ENCODE assay signal across 9 mouse cellular contexts in the genomic region with DNA sequence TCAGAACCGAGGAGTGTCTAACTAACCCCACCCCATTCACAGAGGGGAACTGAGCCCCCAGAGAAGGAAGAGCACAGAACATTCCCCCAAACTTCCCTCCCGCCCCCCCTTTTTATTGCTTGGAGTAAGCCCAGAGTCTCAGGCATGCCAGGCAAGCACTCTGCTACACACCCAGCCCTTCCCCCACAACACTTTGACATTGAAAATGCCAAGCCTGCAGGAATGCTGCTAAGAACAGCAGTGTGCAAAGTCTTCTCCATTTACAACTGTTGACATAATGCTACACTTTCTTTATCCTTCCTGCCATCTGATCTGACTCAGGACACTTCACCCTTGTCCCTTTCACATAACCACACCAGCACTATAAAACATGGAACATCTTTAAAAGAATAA. TPM values are rescaled to one million over a fixed set of nuclear protein-coding genes. Genes with fewer than 3 reads are reported as not detected.
DNase-seq lines count a peak whose midpoint lies in the region; ATAC-seq lines count a peak whose summit lies in the region.
"Had no signal": no experiment of that assay in that cellular context is flagged by ENCODE, and none has a peak within 500 bp of the region (broad histone marks: within the 10 kb centered on the region; RNA-seq: fewer than 3 reads in every experiment).

No protein-coding gene starts in this region.

- ATAC-seq in forebrain, embryonic 14.5 days, result peak; percentile 23; the same call in 1 of the 2 replicates
- no peak for ATAC-seq in midbrain, embryonic 11.5 days (ENCODE audit: low FRiP score)
- ATAC-seq in midbrain, embryonic 13.5 days, result no peak
- peak; percentile 61; the same call in 1 of the 2 replicates for ATAC-seq in stomach, embryonic 16.5 days (ENCODE audit: insufficient read depth, low FRiP score)

- H3K36me3 ChIP-seq in forebrain, embryonic 14.5 days (ENCODE audit: control insufficient read depth, insufficient read depth, low read length), result no peaks in the 10 kb centered on the region
- H3K36me3 ChIP-seq in forebrain, embryonic 10.5 days (replicated peaks), result no peaks in the 10 kb centered on the region
- H3K36me3 ChIP-seq in midbrain, embryonic 11.5 days (ENCODE audit: control insufficient read depth, insufficient read depth, low read length), result no peaks in the 10 kb centered on the region
- no peaks in the 10 kb centered on the region for H3K36me3 ChIP-seq in midbrain, embryonic 13.5 days
- no peaks in the 10 kb centered on the region for H3K36me3 ChIP-seq in stomach, embryonic 16.5 days (ENCODE audit: control insufficient read depth, insufficient read depth, low read length)

- H3K4me1 ChIP-seq in forebrain, embryonic 14.5 days (ENCODE audit: control insufficient read depth, insufficient read depth, low read length), result peaks cover 4% of the 10 kb centered on the region; the same call in 1 of the 2 replicates
- peaks cover 29% of the 10 kb centered on the region for H3K4me1 ChIP-seq in forebrain, embryonic 10.5 days
- peaks cover 3% of the 10 kb centered on the region; the same call in 1 of the 2 replicates for H3K4me1 ChIP-seq in midbrain, embryonic 11.5 days (ENCODE audit: control insufficient read depth, insufficient read depth, low read length)
- peaks cover 11% of the 10 kb centered on the region for H3K4me1 ChIP-seq in midbrain, embryonic 13.5 days (replicated peaks)
- peaks cover 21% of the 10 kb centered on the region for H3K4me1 ChIP-seq in stomach, embryonic 16.5 days (ENCODE audit: control insufficient read depth, insufficient read depth, low read length)

- H3K4me3 ChIP-seq in forebrain, embryonic 14.5 days (ENCODE audit: low read depth, low read length), result no peak overlapping the region
- no peak overlapping the region for H3K4me3 ChIP-seq in forebrain, embryonic 10.5 days
- H3K4me3 ChIP-seq in midbrain, embryonic 11.5 days (ENCODE audit: low read depth, low read length), result no peak overlapping the region
- H3K4me3 ChIP-seq in midbrain, embryonic 13.5 days (replicated peaks), result no peak overlapping the region
- 0 out of 2 replicates have a peak overlapping the region, but pooled peaks have one; percentile 3 for H3K4me3 ChIP-seq in stomach, embryonic 16.5 days (replicated peaks; ENCODE audit: low read length)

- no peak overlapping the region for H3K4me2 ChIP-seq in forebrain, embryonic 14.5 days (ENCODE audit: low read length)
- H3K4me2 ChIP-seq in midbrain, embryonic 11.5 days, result no peak overlapping the region
- no peak overlapping the region for H3K4me2 ChIP-seq in midbrain, embryonic 13.5 days (replicated peaks)
- H3K4me2 ChIP-seq in stomach, embryonic 16.5 days (ENCODE audit: low read depth, low read length), result peak overlapping the region; percentile 39

- no peaks in the 10 kb centered on the region for H3K9me3 ChIP-seq in forebrain, embryonic 14.5 days (replicated peaks; ENCODE audit: control insufficient read depth, low read length)
- no peaks in the 10 kb centered on the region for H3K9me3 ChIP-seq in forebrain, embryonic 10.5 days
- H3K9me3 ChIP-seq in midbrain, embryonic 11.5 days (ENCODE audit: control insufficient read depth, low read length), result no peaks in the 10 kb centered on the region
- H3K9me3 ChIP-seq in midbrain, embryonic 13.5 days, result no peaks in the 10 kb centered on the region
- H3K9me3 ChIP-seq in stomach, embryonic 16.5 days (replicated peaks; ENCODE audit: control insufficient read depth, low read length), result no peaks in the 10 kb centered on the region

- no peak for DNase-seq in forebrain, embryonic 14.5 days (ENCODE audit: low spot score)
- DNase-seq in forebrain, embryonic 10.5 days (ENCODE audit: extremely low spot score, low spot score), result no peak
- DNase-seq in midbrain, embryonic 11.5 days (ENCODE audit: low spot score, missing footprints), result peak; percentile 80
- peak; percentile 54 to 65 for DNase-seq in kidney, postnatal 4 days
- no peak for DNase-seq in B cell, adult 2 months
- DNase-seq in thymus, postnatal 10 days (ENCODE audit: low spot score in 2 of 2), result no peak
- DNase-seq: cerebellum, adult 2 months had no signal

- no peak overlapping the region for H3K27ac ChIP-seq in forebrain, embryonic 14.5 days (ENCODE audit: low read depth, low read length)
- no peak overlapping the region for H3K27ac ChIP-seq in forebrain, embryonic 10.5 days
- H3K27ac ChIP-seq in midbrain, embryonic 11.5 days (ENCODE audit: low read depth, low read length), result no peak overlapping the region
- no peak overlapping the region for H3K27ac ChIP-seq in midbrain, embryonic 13.5 days
- H3K27ac ChIP-seq in stomach, embryonic 16.5 days (ENCODE audit: low read length), result peak overlapping the region; percentile 89

- H3K9ac ChIP-seq in forebrain, embryonic 14.5 days (ENCODE audit: low read length), result no peak overlapping the region
- no peak overlapping the region for H3K9ac ChIP-seq in midbrain, embryonic 11.5 days (ENCODE audit: low read length)
- no peak overlapping the region for H3K9ac ChIP-seq in midbrain, embryonic 13.5 days (replicated peaks)
- H3K9ac ChIP-seq in stomach, embryonic 16.5 days (ENCODE audit: low read length), result peak overlapping the region; percentile 54

- 44% methylated on average over 2 of the region's 2 CpGs for WGBS in forebrain, embryonic 14.5 days
- WGBS in forebrain, embryonic 10.5 days, result 47% methylated on average over 2 of the region's 2 CpGs
- WGBS in midbrain, embryonic 11.5 days, result 43% methylated on average over 2 of the region's 2 CpGs
- WGBS in midbrain, embryonic 13.5 days, result 46% methylated on average over 2 of the region's 2 CpGs
- WGBS in stomach, embryonic 16.5 days, result 20% methylated on average over 2 of the region's 2 CpGs

- H3K27me3 ChIP-seq in forebrain, embryonic 14.5 days (replicated peaks; ENCODE audit: control insufficient read depth, insufficient read depth, low read length), result no peaks in the 10 kb centered on the region
- H3K27me3 ChIP-seq in forebrain, embryonic 10.5 days (ENCODE audit: poor library complexity, severe bottlenecking), result peaks cover 36% of the 10 kb centered on the region
- no peaks in the 10 kb centered on the region for H3K27me3 ChIP-seq in midbrain, embryonic 11.5 days (ENCODE audit: control insufficient read depth, insufficient read depth, low read length)
- H3K27me3 ChIP-seq in midbrain, embryonic 13.5 days, result peaks cover 20% of the 10 kb centered on the region
- H3K27me3 ChIP-seq in stomach, embryonic 16.5 days (ENCODE audit: control insufficient read depth, insufficient read depth, low read length), result no peaks in the 10 kb centered on the region

RNA-seq across cellular contexts. Expression of a gene that starts 4.3 kb away (rescaled TPM):
- polyA plus RNA-seq in forebrain, embryonic 14.5 days (2014; fragmentation: Nextera tagmentation; extraction: Ambion mirVana), result 1.1 and 1.3 TPM in 2 replicates
- not detected in 2 replicates for polyA plus RNA-seq in forebrain, embryonic 10.5 days (2016; fragmentation: Nextera tagmentation; extraction: Ambion mirVana)
- polyA plus RNA-seq in midbrain, embryonic 11.5 days (2014; fragmentation: Nextera tagmentation; extraction: Ambion mirVana), result 0.15 TPM in 1 of 2 replicates, not detected in the other
- 0.39 and 0.43 TPM in 2 replicates for polyA plus RNA-seq in midbrain, embryonic 13.5 days (2015; fragmentation: Nextera tagmentation; extraction: Ambion mirVana)
- 4.4 and 10.6 TPM in 2 replicates for polyA plus RNA-seq in stomach, embryonic 16.5 days (2015; fragmentation: Nextera tagmentation; extraction: Ambion mirVana)

RNA-seq across cellular contexts. Expression of a gene that starts 16.1 kb away (rescaled TPM):
- polyA plus RNA-seq in forebrain, embryonic 14.5 days (2014; fragmentation: Nextera tagmentation; extraction: Ambion mirVana), result 29.2 and 29.4 TPM in 2 replicates
- polyA plus RNA-seq in forebrain, embryonic 10.5 days (2016; fragmentation: Nextera tagmentation; extraction: Ambion mirVana), result 31.0 and 31.1 TPM in 2 replicates
- polyA plus RNA-seq in midbrain, embryonic 11.5 days (2014; fragmentation: Nextera tagmentation; extraction: Ambion mirVana), result 30.1 and 32.1 TPM in 2 replicates
- polyA plus RNA-seq in midbrain, embryonic 13.5 days (2015; fragmentation: Nextera tagmentation; extraction: Ambion mirVana), result 24.4 and 26.0 TPM in 2 replicates
- polyA plus RNA-seq in stomach, embryonic 16.5 days (2015; fragmentation: Nextera tagmentation; extraction: Ambion mirVana), result 29.0 and 30.6 TPM in 2 replicates

RNA-seq across cellular contexts. Expression of a gene that starts 24.3 kb away (rescaled TPM):
- 14.1 and 16.1 TPM in 2 replicates for polyA plus RNA-seq in forebrain, embryonic 14.5 days (2014; fragmentation: Nextera tagmentation; extraction: Ambion mirVana)
- polyA plus RNA-seq in forebrain, embryonic 10.5 days (2016; fragmentation: Nextera tagmentation; extraction: Ambion mirVana), result 9.6 and 9.8 TPM in 2 replicates
- 11.7 and 17.2 TPM in 2 replicates for polyA plus RNA-seq in midbrain, embryonic 11.5 days (2014; fragmentation: Nextera tagmentation; extraction: Ambion mirVana)
- polyA plus RNA-seq in midbrain, embryonic 13.5 days (2015; fragmentation: Nextera tagmentation; extraction: Ambion mirVana), result 17.4 and 19.0 TPM in 2 replicates
- polyA plus RNA-seq in stomach, embryonic 16.5 days (2015; fragmentation: Nextera tagmentation; extraction: Ambion mirVana), result 7.0 and 7.7 TPM in 2 replicates

Comparison
In these comparisons a context has a peak if more than half of its experiments do, and no peak if none do; other contexts are left out.
1. ATAC-seq: peak in forebrain, embryonic 14.5 days (single experiment) and stomach, embryonic 16.5 days (single experiment); none in midbrain, embryonic 11.5 days (single experiment) and midbrain, embryonic 13.5 days (single experiment).
2. DNase-seq: peak in midbrain, embryonic 11.5 days (single experiment) and kidney, postnatal 4 days (2 of 2); none in forebrain, embryonic 14.5 days (single experiment), forebrain, embryonic 10.5 days (single experiment), B cell, adult 2 months (0 of 2) and thymus, postnatal 10 days (0 of 2).